Mouse (Mus musculus) 3134 (cell line): ENCODE measurements around the gene Zfp652.

ENCODE experiments used
- DNase-seq: peaks from one replicate; pipeline ENCODE4 v3.0.0-alpha.2; 2011; ENCODE audit warnings: low spot score; ENCODE audit not compliant: insufficient read length; ENCODE audit errors: extremely low read depth

Zfp652 gene

DNA sequence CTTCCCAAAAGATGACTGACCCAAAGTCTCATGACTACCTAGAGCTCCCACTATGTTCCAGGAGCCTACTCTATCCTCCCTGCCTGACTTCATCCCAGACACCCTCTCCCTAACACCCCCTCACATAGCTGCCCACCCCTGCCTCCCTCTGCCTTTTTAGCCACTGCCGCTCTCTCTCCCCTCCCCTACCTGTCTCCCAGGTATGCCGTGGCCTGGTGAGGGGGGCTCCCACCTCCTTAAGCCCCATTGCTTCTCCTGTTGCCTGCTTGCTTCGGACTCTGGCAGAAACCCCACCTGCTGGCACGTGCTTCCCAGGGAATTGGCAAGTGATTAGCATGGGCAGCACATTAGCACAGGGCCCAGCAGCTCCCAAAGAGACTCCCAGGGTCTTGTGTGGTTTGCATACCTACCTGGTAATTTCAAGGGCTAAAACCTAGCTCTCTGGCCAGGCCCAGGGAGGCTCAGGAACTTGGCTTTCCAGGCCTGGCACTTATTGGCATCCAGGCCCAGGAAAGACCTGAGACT lies 117.1 kb downstream of the Zfp652 start:
- no peak for DNase-seq

- DNase-seq: no peak
Measured at GRCm38 (mm10) chr11:95830411-95831275, 118.2 kb downstream of the Zfp652 start.

DNA sequence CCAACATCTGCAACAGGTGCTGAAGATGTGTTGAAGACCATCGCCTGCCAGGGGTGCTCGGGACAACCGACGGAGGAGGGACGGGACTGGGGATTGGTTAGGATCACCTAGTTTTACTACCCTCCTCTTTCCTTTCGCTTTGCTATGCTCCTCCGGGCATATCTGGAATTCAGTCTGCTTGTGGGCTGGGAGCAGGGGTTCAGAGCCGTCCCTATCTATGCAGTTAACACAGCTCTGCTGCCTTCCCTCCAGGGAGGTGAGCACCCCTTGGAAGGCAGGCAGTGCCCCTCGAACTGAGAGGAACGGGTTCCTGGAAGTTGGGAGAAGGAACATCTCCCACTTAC lies 118.8 kb downstream of the Zfp652 start:
- DNase-seq: no peak

DNA sequence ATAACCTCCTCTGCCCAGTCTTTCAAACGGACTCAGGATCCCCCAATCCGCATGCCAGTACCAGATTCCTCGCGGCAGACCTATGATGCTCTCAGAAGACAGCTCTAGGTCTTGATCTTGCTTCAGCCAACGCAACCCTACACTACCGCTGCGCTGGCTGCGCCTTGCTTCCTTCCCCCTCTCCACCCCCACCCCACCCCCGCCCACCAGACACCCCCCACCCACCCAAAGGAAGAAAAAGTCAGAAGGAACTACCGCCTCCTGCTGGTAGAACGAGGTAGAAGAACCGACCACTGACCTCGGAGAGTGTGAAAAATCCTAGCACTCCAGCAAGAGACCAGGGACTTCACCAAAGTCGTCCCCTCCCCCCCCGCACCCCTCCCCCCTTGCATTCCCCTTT lies 119.2 kb downstream of the Zfp652 start:
- no peak for DNase-seq

DNA sequence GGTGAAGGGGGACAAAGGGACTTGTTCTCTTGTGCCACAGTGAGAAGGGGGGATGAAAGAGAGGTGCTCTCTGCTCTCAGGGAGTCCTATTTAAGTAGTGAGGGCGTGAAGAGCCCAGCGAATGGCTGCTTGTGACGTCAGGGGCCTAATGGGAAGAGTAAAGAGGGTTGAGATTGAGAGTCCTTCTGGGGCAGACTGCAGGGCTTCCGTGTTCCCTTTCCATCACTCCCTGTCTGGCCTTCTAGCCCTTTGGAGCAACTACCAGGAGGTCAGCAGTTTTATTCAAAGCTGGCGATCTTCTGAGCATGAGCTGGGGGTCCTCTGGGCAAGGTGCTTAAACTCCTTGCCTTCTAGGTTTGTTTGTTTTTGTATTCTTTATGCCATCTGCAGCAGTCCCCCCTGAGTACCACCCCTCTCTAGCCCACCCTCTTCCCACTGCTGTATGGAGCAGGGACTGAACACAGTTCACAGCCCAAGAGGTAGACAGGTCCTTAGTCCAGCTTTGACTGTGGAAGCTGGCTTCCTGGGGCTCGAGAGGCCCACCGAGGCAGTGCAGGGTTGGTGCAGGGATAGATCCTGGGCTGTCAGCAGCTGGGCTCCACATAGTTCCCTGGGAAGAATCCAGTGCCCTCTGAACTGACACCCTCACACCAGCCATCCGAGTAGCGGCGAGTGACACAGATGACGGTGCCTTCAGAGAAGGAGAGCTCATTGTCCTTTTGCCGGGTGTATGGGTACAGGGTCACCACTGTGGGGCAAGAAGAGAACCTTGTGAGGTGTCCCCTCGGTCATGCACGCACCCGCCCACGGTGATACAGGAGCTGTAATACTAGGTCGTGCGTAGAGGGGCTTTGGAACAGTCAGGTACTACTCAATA lies 119.9 kb downstream of the Zfp652 start:
- no peak for DNase-seq

DNA sequence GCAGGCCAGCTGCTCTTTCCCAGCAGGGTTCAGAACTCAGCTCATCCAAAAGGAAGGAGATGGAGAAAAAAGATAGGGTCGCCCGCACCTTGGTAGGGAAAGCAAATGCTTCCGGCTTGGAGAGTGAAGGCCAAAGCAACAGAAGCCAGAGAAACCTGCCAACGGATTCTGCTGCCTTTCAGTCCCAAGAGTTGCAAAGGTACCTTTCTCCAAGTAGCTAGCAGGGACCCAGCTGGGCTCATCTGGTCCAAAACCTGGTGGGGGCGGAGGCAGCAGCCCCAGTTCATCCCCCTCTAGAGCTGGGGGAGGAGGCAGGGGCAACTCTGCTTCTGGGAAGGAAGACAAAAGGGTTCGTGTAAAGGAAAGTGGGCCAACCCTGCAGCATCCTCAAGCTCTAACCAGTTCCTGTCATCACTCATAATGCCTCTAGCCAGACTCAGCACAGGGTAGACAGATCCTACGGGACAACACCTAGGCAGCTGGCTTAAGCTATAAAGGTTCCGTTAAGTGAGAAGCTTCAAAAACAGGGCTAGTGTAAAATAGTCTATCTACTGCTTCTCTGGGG lies 120.6 kb downstream of the Zfp652 start:
- DNase-seq: no peak

DNA sequence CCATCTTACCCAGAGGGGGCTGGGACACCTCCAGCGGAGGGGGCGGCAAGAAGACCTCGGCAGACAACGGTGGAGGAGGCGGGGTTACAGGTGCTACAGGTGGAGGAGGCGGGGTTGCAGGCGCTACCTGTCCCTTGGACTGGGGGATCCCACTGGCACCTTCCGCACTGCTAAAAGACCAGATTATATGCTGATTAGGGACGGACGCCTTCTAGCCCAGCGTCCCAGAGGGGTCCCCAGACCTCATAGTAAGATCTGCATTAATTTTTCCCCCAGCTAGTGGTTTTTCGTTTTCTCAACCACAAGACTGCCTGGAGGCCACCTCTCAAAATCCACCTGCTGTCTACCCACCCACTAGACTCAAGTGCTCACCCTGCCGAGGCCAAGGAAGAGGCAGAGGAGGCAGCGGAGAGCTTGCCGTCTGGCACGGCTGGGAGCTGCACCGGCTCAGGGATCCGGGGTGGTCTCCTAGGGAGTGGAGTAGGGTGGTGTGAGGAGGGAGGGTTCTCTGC lies 121.2 kb downstream of the Zfp652 start:
- no peak for DNase-seq

DNA sequence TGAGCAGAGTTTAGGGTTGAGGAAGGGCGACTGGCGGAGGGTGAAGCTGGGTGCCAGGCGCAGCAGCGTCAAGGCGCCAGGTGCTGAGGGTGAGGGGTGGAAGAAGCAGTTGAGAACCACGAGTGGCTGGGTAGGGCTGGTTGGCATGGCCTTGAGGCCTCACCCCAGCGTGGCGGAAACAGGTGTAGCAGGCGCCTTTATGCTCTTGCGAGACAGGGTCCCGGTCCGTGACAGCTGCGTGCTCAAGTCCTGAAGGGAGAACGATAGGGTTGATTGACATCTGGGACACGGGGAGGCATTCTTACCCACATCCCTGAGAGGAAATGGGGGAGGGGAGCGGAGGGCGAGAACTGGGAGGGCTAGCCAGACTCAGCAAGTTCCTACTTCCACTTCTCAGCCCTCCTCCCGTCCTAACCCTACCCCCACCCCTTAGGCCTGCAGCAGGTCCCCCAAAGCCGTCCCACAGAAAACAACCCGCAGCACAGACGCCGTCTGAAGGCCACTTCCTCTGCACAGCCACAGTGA lies 121.7 kb downstream of the Zfp652 start:
- no peak for DNase-seq

DNA sequence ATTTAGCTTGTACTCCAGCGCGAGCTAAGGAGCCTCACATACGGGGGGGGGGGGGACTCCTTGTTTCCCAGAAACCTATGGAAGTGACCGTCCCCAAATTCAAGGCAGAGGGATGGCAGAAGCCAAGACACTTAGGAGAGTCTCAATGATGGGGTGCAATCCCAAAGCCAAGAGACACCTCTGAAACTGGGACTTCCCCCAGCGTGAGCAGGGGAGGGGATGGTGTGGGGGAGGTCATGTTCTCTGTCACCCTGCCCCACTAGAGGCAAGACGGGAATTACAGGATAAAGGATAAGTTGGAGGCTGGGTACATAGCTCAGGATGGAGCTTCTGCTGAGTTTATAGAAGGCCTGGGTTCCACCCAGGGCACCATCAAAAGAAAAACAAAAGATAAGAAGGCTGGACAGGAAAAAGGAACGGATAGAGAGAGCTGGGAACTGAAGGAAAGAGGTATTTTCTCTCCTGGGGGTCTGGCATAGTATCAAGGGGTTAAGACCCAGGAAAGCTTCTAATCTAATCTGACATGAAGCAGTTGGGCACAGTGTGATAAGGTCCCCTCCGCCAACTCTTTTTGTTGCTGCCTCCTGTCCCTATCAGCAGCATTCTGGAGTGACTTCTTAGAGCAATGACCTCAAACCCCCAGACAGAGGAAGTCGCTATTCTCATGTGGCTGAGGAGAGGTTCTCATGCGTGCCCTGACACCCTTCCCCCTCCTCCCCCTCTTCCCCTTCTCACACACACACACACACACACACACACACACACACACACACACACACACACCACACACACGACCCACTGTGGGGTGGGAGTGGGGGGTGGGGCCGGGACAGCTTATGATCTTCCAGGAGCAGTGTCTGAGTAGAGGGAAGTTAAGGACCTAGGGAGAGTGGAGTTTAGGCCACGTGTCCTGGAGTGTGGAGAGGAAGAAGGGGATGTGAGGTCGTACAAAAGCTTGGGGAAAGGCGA lies 122.6 kb downstream of the Zfp652 start:
- no peak for DNase-seq

DNA sequence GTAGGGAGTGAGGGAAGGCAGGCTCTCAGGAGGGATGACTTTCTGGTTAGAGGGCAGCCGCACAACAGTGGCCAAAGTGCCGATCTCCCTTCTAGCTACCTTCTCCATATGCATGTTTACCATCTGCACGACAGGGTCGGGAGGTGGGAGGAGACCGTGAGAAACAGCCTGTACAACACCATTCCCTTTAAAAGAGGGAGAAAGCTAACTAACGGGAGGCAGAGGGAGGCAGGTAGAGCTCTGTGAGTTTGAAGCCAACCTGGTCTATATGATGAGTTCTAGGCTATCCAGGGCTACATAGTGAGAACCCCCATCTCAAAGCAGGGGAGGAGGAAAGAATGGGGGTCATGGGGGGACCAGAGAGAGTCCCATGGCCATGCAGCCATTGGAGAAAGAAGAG lies 123.4 kb downstream of the Zfp652 start:
- no peak for DNase-seq

DNA sequence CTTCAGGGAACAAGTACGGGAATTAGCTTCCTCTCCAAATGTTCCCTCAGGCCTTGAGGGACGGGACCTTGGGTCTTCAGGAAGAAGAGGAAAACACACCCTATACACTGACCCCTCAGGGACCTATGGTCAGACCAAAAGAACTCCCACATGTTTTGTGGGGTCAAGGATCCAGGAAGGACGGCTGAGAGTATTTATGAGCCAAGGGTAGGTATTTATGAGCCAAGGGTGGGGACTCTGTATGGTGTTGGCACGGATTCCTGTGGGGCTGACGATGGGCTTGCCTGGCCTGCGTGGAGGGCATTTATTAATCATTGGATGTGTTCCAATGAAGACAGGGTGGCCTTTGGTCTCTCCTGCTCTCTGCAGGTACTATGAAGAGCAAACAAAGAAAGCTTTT lies 124.0 kb downstream of the Zfp652 start:
- DNase-seq: peak; percentile 55

DNA sequence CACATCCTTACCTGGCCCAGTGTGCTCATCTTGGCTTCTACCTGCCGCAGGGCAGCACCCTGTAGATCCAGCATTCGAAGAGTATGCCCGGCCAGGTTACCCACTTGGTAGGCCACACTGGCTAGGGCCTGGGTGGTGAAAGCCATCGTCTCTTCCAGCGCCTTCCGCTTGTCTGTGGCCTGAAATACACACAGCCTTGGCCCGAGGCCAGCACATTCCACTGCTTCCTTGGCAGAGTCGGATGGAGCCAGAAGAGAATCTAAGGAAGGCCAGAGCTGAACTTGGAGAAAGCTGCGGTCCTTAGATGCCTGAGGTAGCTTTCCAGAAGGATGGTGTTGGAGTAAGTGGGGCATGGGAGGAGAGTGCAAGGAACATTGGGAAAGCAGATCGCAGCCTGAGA lies 124.6 kb downstream of the Zfp652 start, which contains the start of gene Gngt2:
TSS of gene Gngt2 (plus strand) at position 158 of the 400 bp plus-strand sequence.
- peak; percentile 84 for DNase-seq

- no peak for DNase-seq
Measured at GRCm38 (mm10) chr11:95838598-95838997, 126.1 kb downstream of the Zfp652 start.

GRCm38 (mm10) chr11:95838999-95839868 lies 126.8 kb downstream of the Zfp652 start:
- DNase-seq: no peak

DNA sequence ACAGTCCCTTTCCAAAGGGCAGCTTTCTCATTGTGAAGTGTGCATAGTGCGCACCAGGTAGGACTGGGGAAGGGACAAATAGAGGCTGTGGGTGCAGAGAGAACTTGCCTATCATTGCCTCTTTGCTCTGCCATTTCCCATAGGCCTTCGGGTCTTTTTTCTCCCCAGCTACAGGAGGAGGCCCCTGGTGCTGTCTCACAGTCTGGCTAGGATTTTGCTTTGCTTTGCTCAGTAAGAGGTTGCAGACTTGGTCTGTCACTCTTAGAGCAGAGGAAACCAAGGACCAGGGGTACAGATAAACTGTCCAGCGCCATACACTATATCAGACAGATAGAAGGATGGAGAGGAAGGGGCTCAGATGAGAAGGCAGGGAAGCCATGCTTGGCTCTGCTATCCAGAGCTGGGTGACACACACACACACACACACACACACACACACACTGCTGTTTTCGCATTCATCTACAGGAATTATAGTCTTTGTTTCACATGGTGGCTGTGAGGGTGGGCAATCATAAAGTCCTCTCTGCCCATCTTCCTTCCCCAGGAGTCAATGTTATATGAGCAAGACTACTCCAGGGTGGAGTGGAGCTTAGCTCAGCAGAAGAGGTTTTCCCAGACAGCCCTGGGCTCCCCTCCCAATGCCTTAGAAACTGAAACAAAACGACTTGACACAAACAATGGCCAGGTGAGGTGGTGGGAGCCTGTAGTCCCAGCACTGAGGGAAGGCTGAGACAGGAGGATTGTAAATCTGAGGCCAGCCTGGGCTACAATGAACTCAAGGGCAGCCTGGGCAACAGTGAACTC lies 128.4 kb downstream of the Zfp652 start:
- no peak for DNase-seq

- no peak for DNase-seq
Measured at GRCm38 (mm10) chr11:95841498-95841830, 129.0 kb downstream of the Zfp652 start.

DNA sequence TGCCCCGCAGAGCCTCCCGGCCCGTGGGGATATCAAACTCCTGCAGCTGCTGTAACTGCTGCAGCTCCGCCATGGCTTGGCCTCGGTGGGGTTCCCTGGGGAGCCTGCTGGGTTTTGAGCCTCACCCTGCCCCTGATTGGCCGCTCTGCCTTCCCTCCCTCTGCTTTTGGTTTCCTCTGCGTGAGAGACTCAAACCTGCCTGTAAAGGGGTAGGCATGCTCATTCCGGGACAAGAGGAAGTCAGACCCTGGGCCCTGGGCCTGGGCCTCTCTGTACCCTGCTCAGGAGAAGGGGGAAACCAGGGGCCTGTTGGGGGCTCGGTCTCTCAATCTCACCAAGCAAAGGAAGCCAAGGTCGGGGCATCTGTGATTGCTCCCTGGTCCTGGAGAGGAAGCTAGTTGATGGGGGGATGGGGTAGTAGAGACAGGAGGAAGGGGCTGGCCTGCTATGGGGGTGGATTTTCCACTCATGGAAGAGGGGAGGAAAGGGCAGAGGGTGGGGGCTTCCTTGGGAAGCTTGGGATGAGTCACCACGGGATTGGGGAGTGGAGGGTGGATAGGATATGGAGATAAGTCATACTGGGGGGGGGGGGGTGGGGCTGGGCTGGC lies 129.7 kb downstream of the Zfp652 start, which contains the start of gene Abi3:
TSS of gene Abi3 (minus strand) at position 403 of the 608 bp plus-strand sequence.
- no peak for DNase-seq
